Mouse (Mus musculus) G1E-ER4 (cell line): ENCODE data around the gene Snap47. TPM values are rescaled to one million over a fixed set of nuclear protein-coding genes. Genes with fewer than 3 reads are reported as not detected.

ENCODE experiments used
- GATA1 ChIP-seq: IDR thresholded peaks from one replicate; pipeline ENCODE4 v1.8.0; 2012; ENCODE audit warnings: low read length, inconsistent platforms
- polyA plus RNA-seq: library from polyadenylated mRNA; stranded (reverse); fragments of >175 nt; gene quantifications from 2 replicates; pipeline ENCODE4 v1.2.3, GENCODE M21; 2012

Gene Snap47
- polyA plus RNA-seq, 1 experiment = 9.7 TPM

GRCm38 (mm10) chr11:59397536-59398371, 53.2 kb downstream of the Snap47 start:
- no peak for TF ChIP-seq GATA1

GRCm38 (mm10) chr11:59394451-59394850, 56.5 kb downstream of the Snap47 start:
- TF ChIP-seq GATA1 = no peak

- TF ChIP-seq GATA1 = no peak
Observed at GRCm38 (mm10) chr11:59393591-59393990, 57.4 kb downstream of the Snap47 start.

- no peak for TF ChIP-seq GATA1
Observed at GRCm38 (mm10) chr11:59392300-59392699, 58.7 kb downstream of the Snap47 start.

- TF ChIP-seq GATA1 = no peak
Observed at GRCm38 (mm10) chr11:59390470-59390869, 60.5 kb downstream of the Snap47 start.

- TF ChIP-seq GATA1 = no peak
Observed at GRCm38 (mm10) chr11:59389617-59390016, 61.4 kb downstream of the Snap47 start.

- TF ChIP-seq GATA1 = no peak
Observed at GRCm38 (mm10) chr11:59388806-59389205, 62.2 kb downstream of the Snap47 start.

- TF ChIP-seq GATA1 = no peak
Observed at GRCm38 (mm10) chr11:59387471-59387870, 63.5 kb downstream of the Snap47 start.

GRCm38 (mm10) chr11:59385123-59385522, 65.9 kb downstream of the Snap47 start:
- TF ChIP-seq GATA1 = no peak

- TF ChIP-seq GATA1 = no peak
Observed at GRCm38 (mm10) chr11:59384441-59384959, 66.5 kb downstream of the Snap47 start.

- TF ChIP-seq GATA1 = no peak
Observed at GRCm38 (mm10) chr11:59379547-59379946, 71.4 kb downstream of the Snap47 start.

- TF ChIP-seq GATA1 = no peak
Observed at GRCm38 (mm10) chr11:59377999-59378398, 73.0 kb downstream of the Snap47 start.

GRCm38 (mm10) chr11:59375475-59375874, 75.5 kb downstream of the Snap47 start, which contains the start of gene Prss38:
Prss38 (minus strand) TSS chr11:59375657.
- no peak for TF ChIP-seq GATA1

GRCm38 (mm10) chr11:59369848-59370247, 81.1 kb downstream of the Snap47 start:
- TF ChIP-seq GATA1 = no peak

- no peak for TF ChIP-seq GATA1
Observed at GRCm38 (mm10) chr11:59366633-59367032, 84.4 kb downstream of the Snap47 start.

- no peak for TF ChIP-seq GATA1
Observed at GRCm38 (mm10) chr11:59366031-59366430, 85.0 kb downstream of the Snap47 start.

GRCm38 (mm10) chr11:59364417-59364816, 86.6 kb downstream of the Snap47 start:
- TF ChIP-seq GATA1 = no peak
